Mouse (Mus musculus) urinary bladder, postnatal 10 days (tissue): Measurements from ENCODE around the gene Bnc1.

ENCODE experiments used
- DNase-seq: peaks from one replicate; pipeline ENCODE4 v3.0.0; 2022; ENCODE audit warnings: low spot score

The Bnc1 gene

GRCm38 (mm10) chr7:81992131-81993061 lies at the start of gene Bnc1:
TSS of gene Bnc1 (minus strand) at chr7:81992292.
- no peak for DNase-seq

GRCm38 (mm10) chr7:82033347-82033746 lies 41.3 kb upstream of the Bnc1 start:
- no peak for DNase-seq

GRCm38 (mm10) chr7:82029666-82030065 lies 37.6 kb upstream of the Bnc1 start:
- DNase-seq: no peak

- DNase-seq: no peak
Measured at GRCm38 (mm10) chr7:82025802-82026201, 33.7 kb upstream of the Bnc1 start.

- DNase-seq: no peak
Measured at GRCm38 (mm10) chr7:82023676-82024075, 31.6 kb upstream of the Bnc1 start.

- DNase-seq: no peak
Measured at GRCm38 (mm10) chr7:82022404-82022803, 30.3 kb upstream of the Bnc1 start.

- no peak for DNase-seq
Measured at GRCm38 (mm10) chr7:82018031-82018430, 25.9 kb upstream of the Bnc1 start.

GRCm38 (mm10) chr7:82016751-82017710 lies 24.9 kb upstream of the Bnc1 start:
- DNase-seq: no peak

- no peak for DNase-seq
Measured at GRCm38 (mm10) chr7:82012472-82012871, 20.4 kb upstream of the Bnc1 start.

- no peak for DNase-seq
Measured at GRCm38 (mm10) chr7:82011534-82012401, 19.7 kb upstream of the Bnc1 start.

GRCm38 (mm10) chr7:82007151-82007550 lies 15.1 kb upstream of the Bnc1 start:
- no peak for DNase-seq

GRCm38 (mm10) chr7:82004228-82004627 lies 12.1 kb upstream of the Bnc1 start:
- DNase-seq: no peak

- no peak for DNase-seq
Measured at GRCm38 (mm10) chr7:81999816-82000215, 7.7 kb upstream of the Bnc1 start.

- no peak for DNase-seq
Measured at GRCm38 (mm10) chr7:81999372-81999771, 7.3 kb upstream of the Bnc1 start.

GRCm38 (mm10) chr7:81995975-81996374 lies 3.9 kb upstream of the Bnc1 start:
- no peak for DNase-seq

GRCm38 (mm10) chr7:81995126-81995525 lies 3.0 kb upstream of the Bnc1 start:
- no peak for DNase-seq

GRCm38 (mm10) chr7:81993140-81993539 lies 1.0 kb upstream of the Bnc1 start:
- no peak for DNase-seq

- DNase-seq: no peak
Measured at GRCm38 (mm10) chr7:81991611-81992061, 456 bp downstream of the Bnc1 start.

GRCm38 (mm10) chr7:81991116-81991515 lies 976 bp downstream of the Bnc1 start:
- DNase-seq: no peak

GRCm38 (mm10) chr7:81983651-81984050 lies 8.4 kb downstream of the Bnc1 start:
- DNase-seq: no peak

GRCm38 (mm10) chr7:81978304-81978703 lies 13.8 kb downstream of the Bnc1 start:
- no peak for DNase-seq

- DNase-seq: no peak
Measured at GRCm38 (mm10) chr7:81974616-81975015, 17.5 kb downstream of the Bnc1 start.
